In genomic region chr6:131421572-131421971, GRCm38 (mm10) we compare ENCODE assay signal across 8 mouse cellular contexts. TPM values are rescaled to one million over a fixed set of nuclear protein-coding genes. Genes with fewer than 3 reads are reported as not detected.
DNase-seq lines count a peak whose midpoint lies in the region; ATAC-seq and TF ChIP-seq lines count a peak whose summit lies in the region.

No protein-coding gene starts in this region.

- H3K27me3 ChIP-seq in Patski: peaks cover 7% of the 10 kb centered on the region

- POLR2A ChIA-PET in Patski (lab: Charles Lee): no interaction called here

- in situ Hi-C loops in Patski (cut with MboI; ENCODE audit: low pct_unique_long_range_greater_than_20kb): no loop called here

- ATAC-seq in Patski: peak; percentile 59

- CTCF ChIA-PET in Patski (lab: Charles Lee): interaction anchor here (0.7 to 1.4 kb wide), 3 partner anchors 29 to 56 kb away, joined by 3 to 4 read pairs (median 3); no protein-coding TSS in a partner anchor

- intact Hi-C loops in left cerebral cortex, postnatal 4 days (cut with DNase I): no loop called here

- DNase-seq in left cerebral cortex, postnatal 4 days: peak; percentile 3
- no peak for DNase-seq in left cerebral cortex, adult 9 months (ENCODE audit: low spot score in 2 of 2)
- no peak for DNase-seq in Patski (ENCODE audit: low read depth, low spot score)
- peak; percentile 22 to 33 for DNase-seq in cerebellum, postnatal 10 days
- peak; percentile 13 to 49 for DNase-seq in kidney, postnatal 36 days
- peak; percentile 61 for DNase-seq in retina, adult 2 months (ENCODE audit: low read depth, low spot score)
- no peak for DNase-seq in left cerebral cortex, adult 11 months (ENCODE audit: low spot score)
- no peak for DNase-seq in layer of hippocampus, postnatal 36 days

- peak; percentile 41 for TF ChIP-seq CTCF in Patski (IDR thresholded peaks at IDR 0.05)

RNA-seq across cellular contexts. Expression of gene Ybx3, which starts 33.3 kb away (rescaled TPM):
- 100 to 1,000 TPM; 153 to 174 TPM for total RNA-seq in left cerebral cortex, postnatal 4 days (2021)
- polyA plus RNA-seq in Patski (2021): 202 TPM
- 10 to 100 TPM; 41.3 to 42.9 TPM for total RNA-seq in layer of hippocampus, postnatal 36 days (2021)

Comparison
In these comparisons a context has a peak if more than half of its experiments do, and no peak if none do; other contexts are left out.
1. DNase-seq: peak in left cerebral cortex, postnatal 4 days (single experiment), cerebellum, postnatal 10 days (2 of 2), kidney, postnatal 36 days (2 of 2) and retina, adult 2 months (single experiment); none in left cerebral cortex, adult 9 months (0 of 2), Patski (single experiment), left cerebral cortex, adult 11 months (single experiment) and layer of hippocampus, postnatal 36 days (0 of 2).